Mouse (Mus musculus) forebrain, embryonic 11.5 days (tissue): Measurements from ENCODE around the gene Csnka2ip. TPM values are rescaled to one million over a fixed set of nuclear protein-coding genes. Genes with fewer than 3 reads are reported as not detected.
A peak's percentile ranks its signal among the peaks of the same experiment; 100 is the strongest.

Experiments used
- ATAC-seq: fragments of 200-750 bp; cut with Nextera tagmentation; replicated peaks from 2 replicates; pipeline ENCODE4 v1.8.0; 2017; ENCODE audit warnings: moderate TSS enrichment; ENCODE audit not compliant: low FRiP score
- DNase-seq: peaks from one replicate; pipeline ENCODE4 v3.0.0-alpha.2; 2017; ENCODE audit warnings: low spot score
- H3K27ac ChIP-seq: fragments of 300-500 bp; sonication (generic); 2 replicates; pipeline ENCODE4 v1.5.1; 2014; ENCODE audit warnings: low read depth, low read length
- H3K27me3 ChIP-seq: fragments of 300-500 bp; sonication (generic); 2 replicates; pipeline ENCODE4 v1.6.1; 2014; ENCODE audit warnings: mild to moderate bottlenecking, low read length, mixed read lengths; ENCODE audit not compliant: control insufficient read depth, insufficient read depth
- H3K36me3 ChIP-seq: fragments of 300-500 bp; sonication (generic); 2 replicates; pipeline ENCODE4 v1.6.1; 2014; ENCODE audit warnings: mild to moderate bottlenecking, low read length, moderate library complexity, mixed read lengths; ENCODE audit not compliant: control insufficient read depth, insufficient read depth
- H3K4me1 ChIP-seq: fragments of 300-500 bp; sonication (generic); replicated peaks from 2 replicates; pipeline ENCODE4 v1.6.1; 2014; ENCODE audit warnings: low read length, mixed read lengths; ENCODE audit not compliant: control insufficient read depth, insufficient read depth
- H3K4me2 ChIP-seq: fragments of 300-500 bp; sonication (generic); 2 replicates; pipeline ENCODE4 v1.6.1; 2014; ENCODE audit warnings: low read depth, mild to moderate bottlenecking, low read length, moderate library complexity, mixed read lengths; ENCODE audit not compliant: severe bottlenecking
- H3K4me3 ChIP-seq: fragments of 300-500 bp; sonication (generic); 2 replicates; pipeline ENCODE4 v1.5.1; 2014; ENCODE audit warnings: low read depth, low read length
- H3K9ac ChIP-seq: fragments of 300-500 bp; sonication (generic); 2 replicates; pipeline ENCODE4 v1.6.1; 2014; ENCODE audit warnings: low read length
- H3K9me3 ChIP-seq: fragments of 300-500 bp; sonication (generic); 2 replicates; pipeline ENCODE4 v1.6.1; 2016; ENCODE audit warnings: low read length, mixed read lengths; ENCODE audit not compliant: control insufficient read depth
- WGBS: fragments of 180-500 bp; shearing (Covaris S2); extraction: QIAGEN DNeasy Blood & Tissue Kit; methylation state at CpG from one replicate; pipeline ENCODE4 v1.1.7; 2014; 5-methylcytosine and 5-hydroxymethylcytosine counted together
- polyA plus RNA-seq: library from polyadenylated mRNA; unstranded; fragments of >200 nt; fragmentation: Nextera tagmentation; extraction: Ambion mirVana; gene quantifications from 2 replicates; pipeline ENCODE4 v1.2.1, GENCODE M21; 2014

Gene Csnka2ip
- polyA plus RNA-seq, result 0.16 TPM in 1 of 2 replicates, not detected in the other

DNA sequence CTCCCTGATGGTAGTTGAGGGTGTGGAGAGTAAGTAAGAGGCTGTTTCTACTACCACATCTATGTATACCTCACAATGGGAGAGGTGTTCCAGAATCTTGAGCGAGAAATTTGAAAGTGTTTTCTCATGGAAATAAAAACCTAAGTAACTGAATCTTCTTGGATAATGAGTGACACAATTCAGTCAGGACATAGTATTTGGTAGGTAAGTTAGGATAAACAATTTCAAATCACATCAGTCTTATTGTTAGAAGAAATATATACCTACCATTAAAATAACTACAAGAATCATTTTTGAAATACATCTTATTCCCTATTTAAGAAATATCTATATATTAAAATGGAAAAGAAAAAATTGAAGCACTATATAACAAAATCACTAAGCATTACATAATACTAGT is at the start of gene Csnka2ip:
Csnka2ip (minus strand) TSS at position 101 of the 400 bp plus-strand sequence.
- Histone ChIP-seq H3K9ac (no peak within 1 kb of the TSS), H3K4me1 (no peaks in the 10 kb centered on the region), H3K27ac (no peak within 1 kb of the TSS), H3K36me3 (no peaks in the 10 kb centered on the region), H3K9me3 (no peaks in the 10 kb centered on the region), H3K4me3 (no peak within 1 kb of the TSS), H3K27me3 (no peaks in the 10 kb centered on the region), H3K4me2 (no peak within 1 kb of the TSS)
- DNase-seq, result no peak
- 88% methylated on average over 1 of the region's 1 CpGs for WGBS
- ATAC-seq, result no peak

DNA sequence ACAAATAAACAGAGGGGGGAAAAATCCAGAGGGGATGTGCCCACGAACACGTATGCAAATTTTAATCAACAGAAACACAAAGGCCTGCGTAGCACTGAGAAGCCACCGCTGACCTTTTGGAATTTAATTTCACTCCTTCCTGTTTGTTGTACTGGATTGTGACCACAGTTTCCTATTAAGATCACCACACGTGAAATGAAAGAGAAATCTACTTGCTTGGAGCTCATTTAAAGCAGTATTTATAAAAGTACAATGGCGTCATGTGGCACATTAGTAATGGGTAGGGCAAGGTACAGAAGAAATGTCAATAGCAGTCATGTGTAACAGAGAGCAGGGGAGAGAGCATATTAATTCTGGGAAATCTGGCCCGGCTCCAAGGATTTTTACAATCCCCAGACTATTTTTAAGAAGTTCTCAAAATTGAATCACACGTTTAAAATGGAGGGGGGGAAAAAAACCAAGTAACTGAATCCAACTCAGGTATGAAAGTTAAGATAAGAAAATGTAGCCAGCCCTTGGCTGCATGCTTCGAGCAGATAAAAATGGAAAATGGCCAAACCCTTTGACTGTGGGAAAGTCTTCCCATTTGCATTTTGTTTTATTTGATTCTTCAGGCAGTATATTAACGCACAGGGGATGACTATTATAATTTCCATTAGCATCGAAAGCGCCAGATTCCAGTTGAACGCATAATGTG is 47.5 kb upstream of the Csnka2ip start:
- Histone ChIP-seq H3K36me3 (no peaks in the 10 kb centered on the region), H3K4me3 (no peak overlapping the region), H3K4me1 (no peaks in the 10 kb centered on the region; the same call in 1 of the 2 replicates), H3K4me2 (no peak overlapping the region), H3K9ac (no peak overlapping the region), H3K9me3 (no peaks in the 10 kb centered on the region), H3K27ac (no peak overlapping the region), H3K27me3 (no peaks in the 10 kb centered on the region)
- ATAC-seq (peak; percentile 74), DNase-seq (no peak)
- 62% methylated on average over 13 of the region's 13 CpGs for WGBS

DNA sequence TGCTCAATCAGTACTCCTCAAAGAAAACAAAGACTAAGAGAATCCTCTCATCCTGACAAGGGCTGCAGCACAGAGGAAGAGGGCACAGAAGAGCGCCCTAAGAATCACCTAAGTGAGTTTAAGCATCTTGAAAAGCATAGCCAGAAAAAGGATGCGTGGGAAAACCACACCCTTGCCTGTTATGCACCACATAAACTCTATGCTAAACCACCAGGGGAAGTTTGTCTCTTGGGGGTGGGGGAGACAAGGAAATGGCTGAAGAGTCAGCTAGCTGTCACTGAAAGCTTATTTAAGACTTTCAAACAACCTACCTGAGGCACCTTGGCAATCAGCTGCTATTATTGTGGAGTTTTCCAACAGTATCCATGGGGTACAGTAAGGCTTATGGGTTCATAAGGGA is 45.6 kb upstream of the Csnka2ip start:
- Histone ChIP-seq H3K27ac (no peak overlapping the region), H3K27me3 (no peaks in the 10 kb centered on the region), H3K4me2 (no peak overlapping the region), H3K9ac (no peak overlapping the region), H3K36me3 (no peaks in the 10 kb centered on the region), H3K4me3 (no peak overlapping the region), H3K4me1 (no peaks in the 10 kb centered on the region; the same call in 1 of the 2 replicates), H3K9me3 (no peaks in the 10 kb centered on the region)
- ATAC-seq (no peak), DNase-seq (no peak)
- WGBS, result 90% methylated on average over 2 of the region's 2 CpGs

DNA sequence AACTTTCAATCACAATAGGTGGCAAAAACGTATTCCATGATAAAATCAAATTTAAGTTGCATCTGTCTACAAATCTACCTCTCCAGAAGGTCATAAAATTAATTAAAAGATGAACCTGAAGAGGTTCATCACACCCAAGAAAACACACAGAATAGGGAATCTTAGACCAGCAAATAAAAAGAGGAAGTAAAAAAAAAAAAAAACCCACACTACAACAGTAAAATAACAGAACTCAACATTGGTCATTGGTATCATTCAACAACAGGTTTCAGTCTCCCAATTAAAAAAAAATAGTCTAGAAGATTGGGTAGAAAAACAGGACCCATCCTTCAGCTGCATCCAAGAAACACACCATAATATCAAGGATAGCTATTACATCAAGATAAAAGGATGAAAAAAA is 32.9 kb upstream of the Csnka2ip start:
- Histone ChIP-seq H3K4me1 (no peaks in the 10 kb centered on the region), H3K4me3 (no peak overlapping the region), H3K27me3 (no peaks in the 10 kb centered on the region), H3K9me3 (no peaks in the 10 kb centered on the region), H3K9ac (no peak overlapping the region), H3K27ac (no peak overlapping the region), H3K36me3 (no peaks in the 10 kb centered on the region), H3K4me2 (no peak overlapping the region)
- ATAC-seq (no peak), DNase-seq (no peak)
- WGBS, result 69% methylated on average over 1 of the region's 1 CpGs

GRCm38 (mm10) chr16:64620116-64620515 is 17.9 kb upstream of the Csnka2ip start:
- no peaks in the 10 kb centered on the region for H3K27me3 ChIP-seq
- 73% methylated on average over 6 of the region's 6 CpGs for WGBS
- ATAC-seq (no peak), DNase-seq (no peak)
- H3K4me1 ChIP-seq, result no peaks in the 10 kb centered on the region
- no peak overlapping the region for H3K4me3 ChIP-seq
- no peaks in the 10 kb centered on the region for H3K9me3 ChIP-seq
- H3K9ac ChIP-seq, result no peak overlapping the region
- no peak overlapping the region for H3K27ac ChIP-seq
- no peaks in the 10 kb centered on the region for H3K36me3 ChIP-seq
- H3K4me2 ChIP-seq, result no peak overlapping the region

- ATAC-seq (no peak), DNase-seq (no peak)
- Histone ChIP-seq H3K36me3 (no peaks in the 10 kb centered on the region), H3K27ac (no peak overlapping the region), H3K4me3 (no peak overlapping the region), H3K4me2 (no peak overlapping the region), H3K4me1 (no peaks in the 10 kb centered on the region), H3K9me3 (no peaks in the 10 kb centered on the region), H3K27me3 (no peaks in the 10 kb centered on the region), H3K9ac (no peak overlapping the region)
- 80% methylated on average over 3 of the region's 3 CpGs for WGBS
Observed at GRCm38 (mm10) chr16:64614648-64615047, 12.4 kb upstream of the Csnka2ip start.

DNA sequence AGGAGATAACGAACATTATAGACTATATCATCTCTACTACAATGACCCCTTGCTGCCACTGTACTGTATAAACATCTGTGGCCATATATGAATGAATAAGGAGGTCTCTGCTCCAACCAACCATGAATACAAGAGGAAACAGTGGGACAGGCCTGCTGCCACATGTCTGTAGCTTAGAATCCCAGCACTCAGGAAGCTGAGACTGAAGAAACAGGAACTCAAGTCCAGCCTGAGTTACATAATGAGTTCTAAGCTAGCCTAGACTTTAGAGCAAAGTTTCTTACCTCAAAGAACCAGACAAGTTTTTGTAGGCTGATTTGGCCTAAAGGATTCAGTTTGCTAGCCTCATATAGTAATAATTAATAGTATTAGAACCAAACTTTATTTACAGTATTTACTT is 5.6 kb upstream of the Csnka2ip start:
- no peak overlapping the region for H3K4me3 ChIP-seq
- no peaks in the 10 kb centered on the region for H3K9me3 ChIP-seq
- H3K27ac ChIP-seq, result no peak overlapping the region
- DNase-seq, result no peak
- no peaks in the 10 kb centered on the region for H3K4me1 ChIP-seq
- ATAC-seq, result no peak
- no peaks in the 10 kb centered on the region for H3K36me3 ChIP-seq
- H3K4me2 ChIP-seq, result no peak overlapping the region
- no peak overlapping the region for H3K9ac ChIP-seq
- 90% methylated on average over 1 of the region's 1 CpGs for WGBS
- no peaks in the 10 kb centered on the region for H3K27me3 ChIP-seq

DNA sequence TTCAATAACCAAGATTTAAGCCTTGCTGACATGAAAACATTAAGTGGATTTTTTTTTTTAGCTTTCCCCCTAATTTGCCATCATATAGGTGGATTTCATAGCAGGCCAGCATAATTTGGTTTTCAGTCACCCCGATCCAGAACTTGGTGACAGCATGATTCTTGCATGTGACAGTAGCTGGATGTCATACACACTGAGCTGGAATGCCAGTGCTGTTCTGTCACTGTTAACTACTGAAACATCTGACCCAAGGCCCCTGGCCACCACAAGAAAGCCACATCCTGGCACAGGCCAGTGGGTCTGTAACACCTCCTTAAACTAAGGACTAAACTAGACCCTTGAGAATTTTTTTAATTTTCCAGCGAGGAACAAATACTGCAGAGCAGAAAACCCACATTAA is 15.4 kb downstream of the Csnka2ip start:
- H3K4me2 ChIP-seq, result no peak overlapping the region
- no peaks in the 10 kb centered on the region for H3K4me1 ChIP-seq
- no peaks in the 10 kb centered on the region for H3K36me3 ChIP-seq
- 86% methylated on average over 2 of the region's 2 CpGs for WGBS
- H3K9ac ChIP-seq, result no peak overlapping the region
- ATAC-seq (no peak), DNase-seq (no peak)
- H3K9me3 ChIP-seq, result no peaks in the 10 kb centered on the region
- no peak overlapping the region for H3K27ac ChIP-seq
- no peaks in the 10 kb centered on the region for H3K27me3 ChIP-seq
- H3K4me3 ChIP-seq, result no peak overlapping the region

- DNase-seq (no peak), ATAC-seq (no peak)
- H3K27me3 ChIP-seq, result no peaks in the 10 kb centered on the region
- no peaks in the 10 kb centered on the region for H3K36me3 ChIP-seq
- no peak overlapping the region for H3K4me3 ChIP-seq
- no peak overlapping the region for H3K27ac ChIP-seq
- H3K9ac ChIP-seq, result no peak overlapping the region
- WGBS, result 89% methylated on average over 4 of the region's 4 CpGs
- no peaks in the 10 kb centered on the region for H3K4me1 ChIP-seq
- no peak overlapping the region for H3K4me2 ChIP-seq
- H3K9me3 ChIP-seq, result no peaks in the 10 kb centered on the region
Observed at GRCm38 (mm10) chr16:64586262-64586619, 16.0 kb downstream of the Csnka2ip start.
